12 mouse cellular contexts compared by ENCODE assay signal in the genomic region with DNA sequence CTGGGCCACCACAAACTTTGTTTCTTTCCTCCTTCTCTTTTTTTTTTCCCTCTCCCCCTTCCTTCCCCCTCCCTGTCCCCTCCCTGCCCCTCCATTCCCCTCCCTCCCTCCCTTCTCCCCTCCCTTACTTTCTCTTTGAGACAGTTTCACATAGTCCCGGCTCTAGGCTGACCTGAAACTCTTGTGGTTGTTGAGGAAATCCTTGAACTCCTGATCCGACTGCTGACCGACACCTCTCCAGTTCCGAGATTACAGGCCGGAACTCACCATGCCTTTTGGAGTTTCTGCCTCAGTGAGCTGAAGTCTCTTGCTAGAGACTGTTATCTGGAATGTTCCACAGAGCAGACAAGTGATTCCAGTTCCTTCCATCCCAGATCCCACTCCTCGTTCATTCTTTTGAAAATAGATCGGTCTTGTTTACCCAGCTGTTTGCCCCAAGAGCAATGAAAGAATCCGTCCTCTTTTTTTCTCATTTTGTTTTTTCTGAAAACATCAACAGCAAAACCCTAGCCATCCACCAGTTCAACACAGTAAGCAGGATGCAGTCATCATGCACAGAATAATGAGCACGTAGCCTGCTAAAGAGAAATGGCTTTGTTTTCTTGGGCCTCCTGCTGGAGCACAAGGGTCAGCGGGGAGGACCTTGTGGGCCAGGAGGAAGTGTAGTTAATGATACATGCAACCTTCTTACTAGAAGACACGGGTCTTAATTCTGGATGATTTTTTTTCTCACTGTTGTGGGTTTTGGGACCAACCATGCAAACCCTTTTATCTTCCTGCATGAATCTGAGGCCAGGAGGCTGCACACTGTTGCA. TPM values are rescaled to one million over a fixed set of nuclear protein-coding genes. Genes with fewer than 3 reads are reported as not detected.
A peak's percentile ranks its signal among the peaks of the same experiment; 100 is the strongest.
DNase-seq lines count a peak whose midpoint lies in the region; ATAC-seq and TF ChIP-seq lines count a peak whose summit lies in the region.
"Had no signal": no experiment of that assay in that cellular context is flagged by ENCODE, and none has a peak within 500 bp of the region (broad histone marks: within the 10 kb centered on the region; RNA-seq: fewer than 3 reads in every experiment).

No protein-coding gene starts in this region.

- no peaks in the 10 kb centered on the region for H3K4me1 ChIP-seq in forebrain, embryonic 14.5 days (ENCODE audit: control insufficient read depth, insufficient read depth, low read length)
- no peaks in the 10 kb centered on the region for H3K4me1 ChIP-seq in forebrain, postnatal 0 days (ENCODE audit: insufficient read depth)

- no peaks in the 10 kb centered on the region for H3K9me3 ChIP-seq in forebrain, embryonic 14.5 days (replicated peaks; ENCODE audit: control insufficient read depth, low read length)
- no peaks in the 10 kb centered on the region for H3K9me3 ChIP-seq in forebrain, postnatal 0 days (ENCODE audit: low read length)
- H3K9me3 ChIP-seq: G1E; liver, embryonic 13.5 days had no signal

- no peak for ATAC-seq in forebrain, embryonic 14.5 days
- no peak for ATAC-seq in forebrain, postnatal 0 days
- ATAC-seq in common myeloid progenitor, adult 5-6 weeks (replicated peaks; ENCODE audit: low read depth, poor library complexity, severe bottlenecking), result peak; percentile 42; the same call in 1 of the 2 replicates

- no peak overlapping the region for H3K4me3 ChIP-seq in forebrain, embryonic 14.5 days (ENCODE audit: low read depth, low read length)
- no peak overlapping the region for H3K4me3 ChIP-seq in forebrain, postnatal 0 days (ENCODE audit: low read depth, low read length)
- H3K4me3 ChIP-seq: liver, embryonic 13.5 days had no signal

- no peaks in the 10 kb centered on the region for H3K36me3 ChIP-seq in forebrain, embryonic 14.5 days (ENCODE audit: control insufficient read depth, insufficient read depth, low read length)
- H3K36me3 ChIP-seq in forebrain, postnatal 0 days (ENCODE audit: insufficient read depth), result no peaks in the 10 kb centered on the region
- H3K36me3 ChIP-seq: G1E; liver, embryonic 13.5 days had no signal

- no peak for TF ChIP-seq CTCF in forebrain, postnatal 0 days (IDR thresholded peaks at IDR 0.05; ENCODE audit: low read depth)

- H3K9ac ChIP-seq in forebrain, embryonic 14.5 days (ENCODE audit: low read length), result no peak overlapping the region
- no peak overlapping the region for H3K9ac ChIP-seq in forebrain, postnatal 0 days
- H3K9ac ChIP-seq: liver, embryonic 13.5 days had no signal

- H3K4me2 ChIP-seq in forebrain, embryonic 14.5 days (ENCODE audit: low read length), result no peak overlapping the region
- no peak overlapping the region for H3K4me2 ChIP-seq in forebrain, postnatal 0 days (ENCODE audit: low read depth)
- H3K4me2 ChIP-seq: liver, embryonic 13.5 days had no signal

- H3K27me3 ChIP-seq in forebrain, embryonic 14.5 days (replicated peaks; ENCODE audit: control insufficient read depth, insufficient read depth, low read length), result no peaks in the 10 kb centered on the region
- no peaks in the 10 kb centered on the region for H3K27me3 ChIP-seq in forebrain, postnatal 0 days (ENCODE audit: insufficient read depth, low read length)
- H3K27me3 ChIP-seq: liver, embryonic 13.5 days had no signal

- DNase-seq in forebrain, embryonic 14.5 days (ENCODE audit: low spot score), result peak; percentile 18
- DNase-seq in forebrain, postnatal 0 days, result no peak
- peak; percentile 17 for DNase-seq in kidney, adult 18-20 months
- DNase-seq in kidney, adult 9 months, result no peak
- DNase-seq in kidney, postnatal 36 days, result peak; percentile 45 to 52
- no peak for DNase-seq in right cerebral cortex, postnatal 25 days
- no peak for DNase-seq in left cerebral cortex, adult 9 months (ENCODE audit: low spot score in 2 of 2)
- DNase-seq: cerebellum, postnatal 36 days; gastrocnemius, postnatal 36 days; liver, embryonic 13.5 days had no signal

- WGBS in forebrain, embryonic 14.5 days, result 57% methylated on average over 11 of the region's 11 CpGs
- WGBS in forebrain, postnatal 0 days, result 58% methylated on average over 11 of the region's 11 CpGs

- no peak overlapping the region for H3K27ac ChIP-seq in forebrain, embryonic 14.5 days (ENCODE audit: low read depth, low read length)
- H3K27ac ChIP-seq in forebrain, postnatal 0 days (ENCODE audit: low read depth, low read length), result no peak overlapping the region
- H3K27ac ChIP-seq: liver, embryonic 13.5 days had no signal

RNA-seq across cellular contexts. Expression of a gene that starts 14.9 kb away (rescaled TPM):
- polyA plus RNA-seq in forebrain, embryonic 14.5 days (2014; fragmentation: Nextera tagmentation; extraction: Ambion mirVana), result 3.3 and 4.4 TPM in 2 replicates
- total RNA-seq in forebrain, postnatal 0 days (2014; rRNA removed), result 5.9 and 8.0 TPM in 2 replicates
- polyA plus RNA-seq in forebrain, postnatal 0 days (2015; fragmentation: Nextera tagmentation; extraction: Ambion mirVana), result 7.5 and 7.9 TPM in 2 replicates
- total RNA-seq in common myeloid progenitor, adult 5-6 weeks (2017), result 83.0 and 83.6 TPM in 2 replicates

RNA-seq across cellular contexts. Expression of a gene that starts 39.1 kb away (rescaled TPM):
- polyA plus RNA-seq in forebrain, embryonic 14.5 days (2014; fragmentation: Nextera tagmentation; extraction: Ambion mirVana), result 26.0 and 28.8 TPM in 2 replicates
- total RNA-seq in forebrain, postnatal 0 days (2014; rRNA removed), result 20.0 and 22.7 TPM in 2 replicates
- polyA plus RNA-seq in forebrain, postnatal 0 days (2015; fragmentation: Nextera tagmentation; extraction: Ambion mirVana), result 34.7 and 42.3 TPM in 2 replicates
- 142 and 144 TPM in 2 replicates for total RNA-seq in common myeloid progenitor, adult 5-6 weeks (2017)

Comparison
In these comparisons a context has a peak if more than half of its experiments do, and no peak if none do; other contexts are left out.
1. DNase-seq: peak in forebrain, embryonic 14.5 days (single experiment), kidney, adult 18-20 months (single experiment) and kidney, postnatal 36 days (2 of 2); none in forebrain, postnatal 0 days (single experiment), kidney, adult 9 months (single experiment), right cerebral cortex, postnatal 25 days (single experiment) and left cerebral cortex, adult 9 months (0 of 2).